Mouse (Mus musculus) monocyte, adult 59 days (primary cell): ENCODE results near the gene Ephb2. TPM values are rescaled to one million over a fixed set of nuclear protein-coding genes. Genes with fewer than 3 reads are reported as not detected.

ENCODE experiments used
- total RNA-seq, 2 experiments: library from RNA; stranded (reverse); gene quantifications; one replicate each; pipeline ENCODE4 v1.2.4; 2023

The Ephb2 gene
- under 1 TPM in 1 of 2 experiments, not detected in 1; 0.18 TPM for total RNA-seq

GRCm38 (mm10) chr4:136835621-136836386 lies at the start of gene Ephb2:
TSS of gene Ephb2 (minus strand) at chr4:136835988.

GRCm38 (mm10) chr4:136622388-136622787 lies 213.4 kb downstream of the Ephb2 start, which contains the start of gene Lactbl1:
TSS of gene Lactbl1 (plus strand) at chr4:136622621.

DNA sequence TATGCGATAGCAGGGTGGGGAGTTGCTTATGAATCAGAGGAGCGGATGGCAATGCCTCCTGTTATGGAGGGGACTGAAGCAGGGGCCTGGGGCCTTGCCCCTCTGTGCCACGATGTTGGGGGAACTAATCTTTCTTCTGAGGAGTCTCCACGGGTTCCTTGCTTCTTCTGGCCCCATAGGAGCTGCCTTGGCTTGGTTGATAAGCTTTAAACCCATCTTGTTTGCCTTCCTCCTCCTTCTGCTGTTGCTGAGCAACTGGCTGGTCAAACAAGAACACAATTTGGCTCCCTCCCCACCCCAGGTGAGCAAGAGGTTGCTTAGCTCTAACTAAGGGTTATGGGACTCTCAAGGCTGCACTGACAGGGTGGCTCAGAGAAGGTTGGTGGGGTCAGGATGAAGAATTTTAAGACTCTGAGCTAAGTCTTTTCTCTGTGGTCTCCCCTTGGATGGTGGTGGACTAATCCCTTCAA lies 225.4 kb downstream of the Ephb2 start, which contains the start of gene Tex46:
TSS of gene Tex46 (plus strand) at position 51 of the 470 bp plus-strand sequence.

GRCm38 (mm10) chr4:136602568-136602967 lies 233.2 kb downstream of the Ephb2 start, which contains the start of gene Kdm1a:
TSS of gene Kdm1a (minus strand) at chr4:136602723.

Other genes starting within 250 kb of the Ephb2 start
- gene Kdm1a, start 233.3 kb downstream of the Ephb2 start, total RNA-seq, result 10 to 100 TPM; 39.5 to 46.0 TPM
- not detected for gene Tex46, start 225.6 kb downstream of the Ephb2 start, total RNA-seq
- not detected for gene Lactbl1, start 213.4 kb downstream of the Ephb2 start, total RNA-seq
- gene C1qb, start 50.2 kb upstream of the Ephb2 start, total RNA-seq, result 100 to 1,000 TPM; 571 to 600 TPM
- 100 to 1,000 TPM; 495 to 536 TPM for gene C1qc, start 57.1 kb upstream of the Ephb2 start, total RNA-seq
- gene C1qa, start 62.8 kb upstream of the Ephb2 start, total RNA-seq, result 100 to 1,000 TPM; 507 to 530 TPM
- gene Epha8, start 120.8 kb upstream of the Ephb2 start, total RNA-seq, result not detected
- 10 to 100 TPM; 13.3 to 18.9 TPM for gene Zbtb40, start 212.8 kb upstream of the Ephb2 start, total RNA-seq